8 mouse cellular contexts compared by ENCODE assay signal in the genomic region with DNA sequence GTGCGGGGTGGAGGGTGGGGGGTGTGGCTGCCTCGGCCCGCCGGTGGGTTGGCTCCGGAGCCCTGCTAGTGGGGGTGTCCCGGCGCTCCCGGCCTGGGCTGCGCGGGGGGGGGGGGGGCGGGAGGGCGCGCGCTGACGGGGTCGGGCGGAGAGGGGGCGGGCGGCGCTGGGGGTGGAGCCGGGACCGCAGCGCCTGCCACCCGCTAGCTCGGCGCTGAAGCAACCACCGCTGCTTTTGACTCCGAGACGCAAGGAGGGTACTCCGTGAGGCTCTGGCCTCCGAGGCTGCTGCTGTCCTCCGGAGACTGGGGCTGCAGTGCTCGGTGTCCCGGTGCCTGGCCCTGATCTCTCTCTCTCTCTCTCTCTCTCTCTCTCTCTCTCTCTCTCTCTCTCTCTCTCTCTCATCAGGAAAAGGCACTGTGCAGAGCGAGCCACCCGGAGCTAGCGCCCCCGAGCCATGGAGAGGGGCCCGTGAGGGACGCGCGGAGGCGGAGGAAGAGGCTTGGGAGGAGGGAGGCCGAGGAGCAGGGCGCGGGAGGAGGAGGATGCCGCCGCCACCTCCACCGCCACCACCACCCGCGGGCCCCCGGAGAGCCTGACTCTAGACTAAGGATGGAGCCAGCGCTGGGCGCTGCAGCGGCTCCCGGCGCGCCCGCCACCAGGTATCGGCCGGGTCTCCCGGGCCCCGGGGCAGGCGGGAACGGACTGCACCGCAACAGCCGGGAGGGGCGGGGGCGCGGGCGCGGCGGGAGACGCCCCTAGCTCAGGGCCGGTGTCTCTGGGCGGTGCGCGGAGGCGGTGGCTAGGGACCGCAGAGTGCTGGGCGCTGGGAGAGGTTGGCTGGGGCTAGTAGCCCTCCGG. TPM values are rescaled to one million over a fixed set of nuclear protein-coding genes. Genes with fewer than 3 reads are reported as not detected.
A peak's percentile ranks its signal among the peaks of the same experiment; 100 is the strongest.
DNase-seq lines count a peak whose midpoint lies in the region; ATAC-seq and TF ChIP-seq lines count a peak whose summit lies in the region.

Chst1 (plus strand) TSS at position 221 of the 861 bp plus-strand sequence.

- peak; percentile 16 for DNase-seq in thymus, adult 2 months
- no peak for DNase-seq in thymus, adult 18-20 months
- DNase-seq in kidney, postnatal 4 days, result peak; percentile 67 to 75
- peak; percentile 53 for DNase-seq in lung, postnatal 10 days
- peak; percentile 76 to 78 for DNase-seq in right cerebral cortex, postnatal 10 days (ENCODE audit: low spot score in 2 of 2)
- DNase-seq in frontal cortex, postnatal 14 days (ENCODE audit: low spot score in 2 of 2), result no peak

- H3K4me2 ChIP-seq in heart, embryonic 13.5 days, result peak within 1 kb of the TSS; percentile 99

- peaks cover 16% of the 10 kb centered on the region for H3K27me3 ChIP-seq in thymus, adult 2 months (ENCODE audit: control insufficient read depth, insufficient read depth, low read length)
- peaks cover 89% of the 10 kb centered on the region for H3K27me3 ChIP-seq in heart, embryonic 13.5 days (replicated peaks)

- no peak within 1 kb of the TSS for H3K27ac ChIP-seq in thymus, adult 2 months (ENCODE audit: control insufficient read depth, insufficient read depth, low read length)
- peak within 1 kb of the TSS; percentile 96 for H3K27ac ChIP-seq in cortical plate, adult 2 months (ENCODE audit: insufficient read depth, low read length)
- no peak within 1 kb of the TSS for H3K27ac ChIP-seq in heart, embryonic 13.5 days (replicated peaks)

- ATAC-seq in heart, embryonic 13.5 days (ENCODE audit: extremely low read depth, insufficient number of reproducible peaks, low FRiP score, low TSS enrichment), result peak; percentile 20; the same call in 1 of the 2 replicates

- TF ChIP-seq CTCF in thymus, adult 2 months (IDR thresholded peaks at IDR 0.05; ENCODE audit: borderline replicate concordance, control insufficient read depth, extremely low read depth, insufficient read depth, low read length, poor library complexity), result no peak
- TF ChIP-seq CTCF in cortical plate, adult 2 months (IDR thresholded peaks at IDR 0.05; ENCODE audit: extremely low read depth, insufficient read depth, low read length), result no peak

- TF ChIP-seq POLR2A in thymus, adult 2 months (IDR thresholded peaks at IDR 0.05; ENCODE audit: control insufficient read depth, extremely low read depth, insufficient read depth, low read length, poor library complexity), result no peak
- TF ChIP-seq POLR2A in cortical plate, adult 2 months (IDR thresholded peaks at IDR 0.05; ENCODE audit: extremely low read depth, insufficient read depth, low read length), result peak; percentile 91

- H3K9me3 ChIP-seq in heart, embryonic 13.5 days, result no peaks in the 10 kb centered on the region

- H3K9ac ChIP-seq in heart, embryonic 13.5 days, result peak within 1 kb of the TSS; percentile 76

- H3K36me3 ChIP-seq in thymus, adult 2 months (ENCODE audit: control insufficient read depth, insufficient read depth, low read length), result no peaks in the 10 kb centered on the region
- H3K36me3 ChIP-seq in heart, embryonic 13.5 days, result no peaks in the 10 kb centered on the region

- H3K4me1 ChIP-seq in thymus, adult 2 months (replicated peaks; ENCODE audit: control insufficient read depth, insufficient read depth, low read length), result peaks cover 5% of the 10 kb centered on the region; the same call in 1 of the 2 replicates
- H3K4me1 ChIP-seq in cortical plate, adult 2 months (ENCODE audit: control insufficient read depth, insufficient read depth, low read length), result no peaks in the 10 kb centered on the region
- peaks cover 14% of the 10 kb centered on the region for H3K4me1 ChIP-seq in heart, embryonic 13.5 days

- 2% methylated on average over 62 of the region's 82 CpGs for WGBS in thymus, adult 2 months
- WGBS in heart, embryonic 13.5 days, result under 1% methylated on average over 63 of the region's 82 CpGs

- H3K4me3 ChIP-seq in thymus, adult 2 months (ENCODE audit: control insufficient read depth, insufficient read depth, low read length), result peak within 1 kb of the TSS; percentile 14
- H3K4me3 ChIP-seq in cortical plate, adult 2 months (ENCODE audit: insufficient read depth, low read length), result peak within 1 kb of the TSS; percentile 91
- peak within 1 kb of the TSS; percentile 71 for H3K4me3 ChIP-seq in heart, embryonic 13.5 days

RNA-seq across cellular contexts. Expression of gene Chst1, which starts in this region (rescaled TPM):
- 7.4 and 8.1 TPM in 2 replicates for polyA plus RNA-seq in thymus, adult 2 months (2012; rRNA removed)
- 235 and 243 TPM in 2 replicates for polyA plus RNA-seq in cortical plate, adult 2 months (2012; rRNA removed)
- 2.0 and 2.1 TPM in 2 replicates for polyA plus RNA-seq in heart, embryonic 13.5 days (2015; fragmentation: Nextera tagmentation; extraction: Ambion mirVana)

Comparison
In these comparisons a context has a peak if more than half of its experiments do, and no peak if none do; other contexts are left out.
1. RNA of gene Chst1 (polyA plus RNA-seq): 235 to 243 TPM in cortical plate, adult 2 months; 7.4 to 8.1 TPM in thymus, adult 2 months and 2.0 to 2.1 TPM in heart, embryonic 13.5 days; every median in the first group is over 10 times any median in the second.
2. DNase-seq: peak in thymus, adult 2 months (single experiment), kidney, postnatal 4 days (2 of 2), lung, postnatal 10 days (single experiment) and right cerebral cortex, postnatal 10 days (2 of 2); none in thymus, adult 18-20 months (0 of 2) and frontal cortex, postnatal 14 days (0 of 2).
3. H3K4me3 ChIP-seq: peak in every context shown above with its lines; median percentile 91 in cortical plate, adult 2 months; 71 in heart, embryonic 13.5 days; 14 in thymus, adult 2 months.